Mouse (Mus musculus): ENCODE measurements around the gene Gria4. TPM values are rescaled to one million over a fixed set of nuclear protein-coding genes. Genes with fewer than 3 reads are reported as not detected.
"Not testable (repeated sequence)": the region's sequence is repeated elsewhere in the genome, so short reads cannot be mapped to it uniquely, and the experiment has no call there.

Gene Gria4
- polyA plus RNA-seq, 2 experiments from 2014 or later, result not detected

GRCm38 (mm10) chr9:4555415-4555959 is 240.5 kb downstream of the Gria4 start:
- no peak for ATAC-seq

- no peak for ATAC-seq
Measured at GRCm38 (mm10) chr9:4539218-4539617, 256.8 kb downstream of the Gria4 start.

GRCm38 (mm10) chr9:4536514-4537150 is 259.4 kb downstream of the Gria4 start:
- ATAC-seq, result no peak

- no peak for ATAC-seq
Measured at GRCm38 (mm10) chr9:4514563-4514885, 281.5 kb downstream of the Gria4 start.

GRCm38 (mm10) chr9:4513796-4514562 is 282.1 kb downstream of the Gria4 start:
- no peak for ATAC-seq

GRCm38 (mm10) chr9:4506086-4506485 is 289.9 kb downstream of the Gria4 start:
- no peak for ATAC-seq

GRCm38 (mm10) chr9:4505087-4505486 is 290.9 kb downstream of the Gria4 start:
- no peak for ATAC-seq

- no peak for ATAC-seq
Measured at GRCm38 (mm10) chr9:4486428-4486827, 309.6 kb downstream of the Gria4 start.

GRCm38 (mm10) chr9:4484502-4484901 is 311.5 kb downstream of the Gria4 start:
- no peak for ATAC-seq

- no peak for ATAC-seq
Measured at GRCm38 (mm10) chr9:4470791-4471190, 325.2 kb downstream of the Gria4 start.

GRCm38 (mm10) chr9:4459456-4460070 is 336.5 kb downstream of the Gria4 start:
- no peak for ATAC-seq

GRCm38 (mm10) chr9:4458193-4458592 is 337.8 kb downstream of the Gria4 start:
- no peak for ATAC-seq

- ATAC-seq, result no peak
Measured at GRCm38 (mm10) chr9:4457644-4458043, 338.4 kb downstream of the Gria4 start.

GRCm38 (mm10) chr9:4442908-4443307 is 353.1 kb downstream of the Gria4 start:
- peak; percentile 77 for ATAC-seq

GRCm38 (mm10) chr9:4400801-4401200 is 395.2 kb downstream of the Gria4 start:
- not testable (repeated sequence) for ATAC-seq

- ATAC-seq, result peak; percentile 19
Measured at GRCm38 (mm10) chr9:4376640-4377120, 419.4 kb downstream of the Gria4 start.

GRCm38 (mm10) chr9:4375828-4376639 is 420.0 kb downstream of the Gria4 start, which contains the start of gene Msantd4:
TSS of gene Msantd4 (plus strand) at chr9:4376562.
- peak; percentile 96 for ATAC-seq
